Mouse (Mus musculus) layer of hippocampus, adult 2 months (tissue): Measurements from ENCODE around the gene Clcn2. TPM values are rescaled to one million over a fixed set of nuclear protein-coding genes. Genes with fewer than 3 reads are reported as not detected.

Source experiments
- DNase-seq, 2 experiments: peaks; one replicate each; pipeline ENCODE4 v3.0.0; 2022; ENCODE audit warnings: low spot score in 2 of 2
- H3K27ac ChIP-seq: fragments of 200-600 bp; 2 replicates; pipeline ENCODE4 v1.8.1; 2022
- H3K4me3 ChIP-seq: fragments of 200-600 bp; 2 replicates; pipeline ENCODE4 v1.8.1; 2022; ENCODE audit warnings: mild to moderate bottlenecking
- CTCF ChIP-seq: fragments of 200-600 bp; conservative IDR thresholded peaks from 2 replicates; pipeline ENCODE4 v1.8.1; 2022; ENCODE audit warnings: antibody characterized with exemption, mild to moderate bottlenecking, moderate library complexity
- total RNA-seq, 2 experiments: library from RNA; stranded (reverse); gene quantifications; 2 replicates each; pipeline ENCODE4 v1.2.3; 2021

Gene Clcn2
- total RNA-seq, 2 experiments from 2014 or later = 74.2 to 79.5 TPM

- TF ChIP-seq CTCF = no peak
- peak overlapping the region; percentile 44; the same call in 1 of the 2 replicates for H3K27ac ChIP-seq
- DNase-seq = no peak
- H3K4me3 ChIP-seq = no peak overlapping the region
These were observed 13.7 kb downstream of the Clcn2 start for GRCm38 (mm10) chr16:20703699-20704400.

DNA sequence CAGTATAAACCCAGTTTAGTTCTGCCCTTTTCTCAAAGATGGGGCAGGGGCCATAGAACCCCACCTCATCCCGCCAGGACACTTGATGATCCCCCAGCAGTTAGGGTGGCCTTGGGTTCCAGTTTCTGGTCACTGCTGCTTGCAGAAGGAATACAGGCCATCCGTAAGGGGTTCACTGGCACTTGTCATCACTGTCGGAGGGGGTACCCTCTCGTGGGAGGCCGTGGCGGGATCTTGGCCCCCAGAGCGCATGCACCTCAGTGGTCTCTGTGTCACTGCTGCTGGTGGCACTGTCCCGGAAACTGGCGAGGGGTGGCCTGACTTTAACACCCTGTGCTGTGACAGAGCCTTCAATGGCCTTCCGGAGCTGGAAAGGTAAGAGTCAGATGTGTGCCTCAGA, 14.5 kb downstream of the Clcn2 start:
- TF ChIP-seq CTCF = no peak
- Histone ChIP-seq H3K4me3 (no peak overlapping the region), H3K27ac (peak overlapping the region; percentile 77; the same call in 1 of the 2 replicates)
- no peak for DNase-seq

GRCm38 (mm10) chr16:20702522-20702893, 15.0 kb downstream of the Clcn2 start:
- TF ChIP-seq CTCF = peak; percentile 80
- DNase-seq = peak; percentile 65 to 74
- H3K27ac ChIP-seq = peak overlapping the region; percentile 77
- no peak overlapping the region for H3K4me3 ChIP-seq

- no peak for DNase-seq
- Histone ChIP-seq H3K4me3 (peak overlapping the region; percentile 17), H3K27ac (peak overlapping the region; percentile 77)
- no peak for TF ChIP-seq CTCF
These were observed 15.6 kb downstream of the Clcn2 start for GRCm38 (mm10) chr16:20701729-20702521.

DNA sequence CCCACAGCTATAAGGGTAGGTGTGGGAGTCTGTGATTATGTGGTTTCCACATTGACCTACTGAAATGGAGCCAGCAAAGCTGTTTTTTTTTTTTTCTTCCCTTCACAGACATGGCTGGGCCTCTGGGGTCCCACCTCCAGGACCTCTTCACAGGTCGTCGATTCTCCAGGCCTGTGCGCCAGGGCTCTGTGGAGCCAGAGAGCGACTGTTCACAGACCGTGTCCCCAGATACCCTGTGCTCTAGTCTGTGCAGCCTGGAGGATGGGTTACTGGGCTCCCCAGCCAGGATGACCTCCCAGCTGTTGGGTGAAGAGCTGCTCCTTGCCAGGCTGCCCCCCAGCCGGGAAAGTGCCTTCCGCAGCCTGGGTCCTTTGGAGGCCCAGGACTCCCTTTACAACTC, 16.2 kb downstream of the Clcn2 start:
- no peak for DNase-seq
- Histone ChIP-seq H3K27ac (peak overlapping the region; percentile 77), H3K4me3 (peak overlapping the region; percentile 17)
- no peak for TF ChIP-seq CTCF

DNA sequence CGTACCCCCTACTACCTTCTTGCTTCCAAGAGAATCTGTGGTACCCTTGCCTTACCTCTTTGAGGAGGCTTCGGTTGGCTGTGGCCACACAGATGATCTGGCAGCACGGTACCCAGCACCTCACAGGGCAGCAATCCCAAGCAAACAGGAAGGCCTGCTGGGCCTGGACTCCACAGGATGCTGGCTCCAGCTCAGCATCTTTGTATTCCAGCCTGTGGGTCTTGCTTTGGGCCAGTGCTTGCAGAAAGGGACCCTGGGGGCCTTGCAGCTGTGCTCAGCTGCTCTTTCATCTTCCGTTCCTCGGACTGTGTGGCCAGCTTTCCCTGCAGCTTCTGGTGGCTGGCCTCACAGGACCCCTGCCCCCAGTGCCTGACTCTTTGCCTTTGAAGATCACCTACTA, 17.5 kb downstream of the Clcn2 start:
- DNase-seq = no peak
- Histone ChIP-seq H3K27ac (peak overlapping the region; percentile 69), H3K4me3 (no peak overlapping the region)
- no peak for TF ChIP-seq CTCF

DNA sequence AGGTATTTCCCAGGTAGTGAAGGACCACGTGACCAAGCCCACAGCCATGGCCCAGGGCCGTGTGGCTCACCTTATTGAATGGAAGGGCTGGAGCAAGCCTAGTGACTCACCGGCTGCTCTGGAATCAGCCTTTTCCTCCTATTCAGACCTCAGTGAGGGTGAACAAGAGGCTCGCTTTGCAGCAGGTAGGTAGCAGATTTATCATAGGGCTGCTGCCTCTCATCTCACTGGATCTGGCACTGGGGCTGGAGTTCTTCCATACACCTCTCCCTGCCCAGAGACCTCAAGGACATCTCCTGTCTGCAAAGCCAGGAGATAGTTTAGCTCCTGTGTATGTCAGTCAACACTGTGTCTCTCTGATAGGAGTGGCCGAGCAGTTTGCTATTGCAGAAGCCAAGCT, 18.3 kb downstream of the Clcn2 start:
- Histone ChIP-seq H3K4me3 (peak overlapping the region; percentile 79; the same call in 1 of the 2 replicates), H3K27ac (peak overlapping the region; percentile 69)
- TF ChIP-seq CTCF = no peak
- no peak for DNase-seq

- H3K27ac ChIP-seq = peak overlapping the region; percentile 98
- peak overlapping the region; percentile 79 for H3K4me3 ChIP-seq
- no peak for TF ChIP-seq CTCF
- peak; percentile 98 to 99 for DNase-seq
These were observed 21.8 kb downstream of the Clcn2 start for GRCm38 (mm10) chr16:20695622-20696323.

GRCm38 (mm10) chr16:20694781-20695180, 22.8 kb downstream of the Clcn2 start:
- H3K4me3 ChIP-seq = peak overlapping the region; percentile 79

DNA sequence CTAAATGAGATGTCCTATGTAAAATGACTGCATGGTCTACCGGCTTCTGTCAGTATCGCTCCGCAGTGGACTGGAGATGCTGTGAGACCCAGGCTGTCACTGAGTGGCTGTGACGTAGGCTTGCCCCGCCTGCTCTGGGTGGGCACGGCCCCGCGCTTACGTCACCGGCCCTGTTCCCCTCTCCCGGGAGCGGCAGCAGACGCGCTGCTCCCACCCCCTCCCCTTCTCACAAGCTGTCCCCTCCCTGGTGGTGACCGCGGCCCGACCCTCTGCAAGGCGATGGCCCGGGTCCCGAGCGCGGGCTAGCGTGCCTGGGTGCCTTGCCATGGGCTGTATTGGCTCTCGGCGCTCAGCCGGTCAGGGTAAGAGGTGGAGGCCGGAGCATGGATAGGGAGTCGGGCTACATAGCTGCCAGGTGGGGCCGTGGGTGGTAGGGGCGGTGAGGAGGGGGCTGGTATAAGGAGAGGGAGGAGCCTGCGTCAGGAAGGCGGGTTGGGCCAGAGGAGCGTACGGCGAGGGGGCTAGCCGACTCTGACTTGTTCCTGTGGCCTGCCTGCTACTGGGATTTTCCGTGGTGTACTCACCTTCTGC, 24.3 kb downstream of the Clcn2 start, which contains the start of gene Fam131a:
Gene Fam131a (plus strand): TSS at position 131 of the 591 bp plus-strand sequence.
- Histone ChIP-seq H3K4me3 (peak within 1 kb of the TSS; percentile 79), H3K27ac (peak within 1 kb of the TSS; percentile 98)
- DNase-seq = peak; percentile 96 to 97
- TF ChIP-seq CTCF = no peak

More at GRCm38 (mm10) chr16:20694781-20695180, 22.8 kb downstream of the Clcn2 start:
- DNase-seq = peak; percentile 75 to 89
- TF ChIP-seq CTCF = no peak
- H3K27ac ChIP-seq = peak overlapping the region; percentile 98

DNA sequence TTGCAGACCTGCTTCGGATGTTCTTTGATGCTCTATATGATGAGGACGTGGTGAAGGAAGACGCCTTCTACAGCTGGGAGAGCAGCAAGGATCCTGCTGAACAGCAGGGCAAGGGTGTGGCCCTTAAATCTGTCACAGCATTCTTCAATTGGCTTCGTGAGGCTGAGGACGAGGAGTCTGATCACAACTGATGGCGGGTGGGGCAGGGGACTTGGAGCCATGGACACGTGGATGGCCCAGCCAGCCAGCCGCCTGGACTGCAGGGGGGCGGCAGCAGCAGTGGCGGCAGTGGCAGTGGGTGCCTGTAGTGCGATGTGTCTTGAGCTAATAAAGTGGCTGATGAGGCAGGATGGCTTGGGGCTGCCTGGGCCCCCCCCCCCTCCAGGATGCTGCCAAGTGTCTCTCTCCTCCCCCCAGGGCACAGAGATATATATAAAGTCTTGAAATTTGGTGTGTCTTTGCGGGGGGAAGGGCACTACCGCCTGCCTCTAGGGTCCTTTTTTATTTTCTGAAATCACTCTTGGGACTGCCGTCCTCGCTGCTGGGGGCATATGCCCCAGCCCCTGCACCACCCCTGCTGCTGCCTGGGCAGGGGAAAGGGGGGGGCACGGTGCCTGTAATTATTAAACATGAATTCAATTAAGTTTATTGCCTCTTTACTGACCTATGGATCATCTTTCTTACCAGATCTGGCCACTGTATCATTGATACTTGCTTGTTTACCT, 25.1 kb downstream of the Clcn2 start:
- no peak for DNase-seq
- TF ChIP-seq CTCF = no peak
- peak overlapping the region; percentile 79; the same call in 1 of the 2 replicates for H3K4me3 ChIP-seq
- H3K27ac ChIP-seq = peak overlapping the region; percentile 98

- TF ChIP-seq CTCF = no peak
- Histone ChIP-seq H3K4me3 (no peak overlapping the region), H3K27ac (peak overlapping the region; percentile 98; the same call in 1 of the 2 replicates)
- DNase-seq = no peak
These were observed 25.9 kb downstream of the Clcn2 start for GRCm38 (mm10) chr16:20691617-20692016.
